Mouse (Mus musculus): ENCODE results near the gene Tctex1d1.

The Tctex1d1 gene

GRCm38 (mm10) chr4:102978440-102978839 lies at the start of gene Tctex1d1:
Tctex1d1 (plus strand) TSS chr4:102978606.
- peak; percentile 51 for DNase-seq (ENCODE audit: extremely low spot score, low spot score)

DNA sequence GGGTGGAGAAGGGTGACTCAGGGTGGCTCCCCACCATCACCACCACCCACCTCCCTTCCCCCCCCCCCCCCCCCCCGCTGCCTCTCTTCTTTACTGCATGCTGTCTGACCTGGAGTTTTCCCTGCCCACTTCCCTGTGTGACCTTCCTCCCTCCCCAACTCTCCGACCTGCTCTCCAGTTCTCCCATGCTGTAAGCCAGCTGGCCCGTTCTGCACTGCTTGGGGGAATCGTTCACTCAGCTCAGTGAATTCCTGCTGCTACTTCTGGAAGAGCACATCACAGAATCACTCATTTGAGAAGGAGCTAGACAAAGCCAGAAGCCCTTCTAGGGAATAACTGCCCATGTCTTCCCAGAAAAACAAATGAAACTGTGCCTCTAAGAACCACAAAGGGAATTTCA lies 48.9 kb upstream of the Tctex1d1 start:
- no peak for DNase-seq (ENCODE audit: extremely low spot score, low spot score)

DNA sequence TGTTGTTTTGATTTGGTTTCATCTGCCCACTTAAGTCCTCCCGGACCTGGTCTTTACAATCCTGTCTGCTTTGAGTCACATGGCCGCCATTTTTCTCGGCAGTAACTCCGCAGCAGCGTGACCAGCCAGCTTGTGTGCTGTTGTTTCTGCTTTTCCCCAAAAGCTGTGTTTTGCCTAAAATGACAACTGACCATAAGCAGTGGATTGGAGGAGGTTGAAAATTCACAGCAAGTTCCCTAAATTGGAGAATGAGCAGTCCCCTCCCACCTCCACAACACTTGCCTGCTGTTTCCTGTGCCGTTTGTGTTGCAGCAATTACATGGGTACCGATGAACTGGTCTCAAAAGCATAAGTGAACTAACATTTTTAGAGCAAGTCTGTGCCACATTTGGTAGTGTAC lies 47.7 kb upstream of the Tctex1d1 start:
- no peak for DNase-seq (ENCODE audit: extremely low spot score, low spot score)

DNA sequence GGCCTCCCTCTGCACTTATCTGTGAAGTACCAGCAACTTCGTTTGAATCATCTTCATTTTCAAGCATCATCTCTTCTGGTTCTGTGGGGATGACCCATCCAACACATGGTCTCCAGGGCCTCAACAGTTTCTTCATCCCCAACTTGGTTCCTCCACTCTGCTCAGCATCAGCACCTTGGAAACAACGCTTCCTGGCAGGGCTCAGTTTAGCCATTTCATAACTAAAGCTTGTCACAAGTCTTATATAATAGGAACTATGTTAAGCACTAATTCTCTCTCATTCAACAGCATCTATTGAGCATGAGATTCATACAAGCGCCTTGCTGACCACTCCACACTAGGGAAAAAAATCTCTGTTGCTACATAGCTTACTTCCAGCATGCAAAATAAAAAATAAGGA lies 38.1 kb upstream of the Tctex1d1 start:
- no peak for DNase-seq (ENCODE audit: extremely low spot score, low spot score)

GRCm38 (mm10) chr4:102940738-102941137 lies 37.7 kb upstream of the Tctex1d1 start:
- DNase-seq (ENCODE audit: extremely low spot score, low spot score) = no peak

DNA sequence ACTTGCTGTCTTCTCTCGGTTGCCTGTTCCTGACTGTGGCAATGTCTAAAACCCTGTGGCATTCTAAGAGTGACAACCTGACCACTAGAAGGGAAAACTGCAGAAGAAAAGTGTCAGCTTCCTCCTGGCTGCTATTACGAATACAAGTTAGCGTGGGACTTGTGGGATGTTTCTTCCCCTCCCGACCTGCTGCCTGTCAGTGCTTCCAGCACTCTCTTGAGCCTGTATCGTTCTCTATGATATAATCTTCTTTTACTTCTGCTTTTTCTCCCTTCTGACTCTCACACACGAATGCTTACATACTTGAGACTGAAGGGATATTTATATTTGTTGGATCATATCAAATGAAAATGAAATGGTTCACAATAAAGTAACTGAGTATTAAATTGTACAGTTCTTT lies 34.1 kb upstream of the Tctex1d1 start:
- no peak for DNase-seq (ENCODE audit: extremely low spot score, low spot score)

- no peak for DNase-seq (ENCODE audit: extremely low spot score, low spot score)
These were observed 25.9 kb upstream of the Tctex1d1 start for GRCm38 (mm10) chr4:102952476-102952875.

DNA sequence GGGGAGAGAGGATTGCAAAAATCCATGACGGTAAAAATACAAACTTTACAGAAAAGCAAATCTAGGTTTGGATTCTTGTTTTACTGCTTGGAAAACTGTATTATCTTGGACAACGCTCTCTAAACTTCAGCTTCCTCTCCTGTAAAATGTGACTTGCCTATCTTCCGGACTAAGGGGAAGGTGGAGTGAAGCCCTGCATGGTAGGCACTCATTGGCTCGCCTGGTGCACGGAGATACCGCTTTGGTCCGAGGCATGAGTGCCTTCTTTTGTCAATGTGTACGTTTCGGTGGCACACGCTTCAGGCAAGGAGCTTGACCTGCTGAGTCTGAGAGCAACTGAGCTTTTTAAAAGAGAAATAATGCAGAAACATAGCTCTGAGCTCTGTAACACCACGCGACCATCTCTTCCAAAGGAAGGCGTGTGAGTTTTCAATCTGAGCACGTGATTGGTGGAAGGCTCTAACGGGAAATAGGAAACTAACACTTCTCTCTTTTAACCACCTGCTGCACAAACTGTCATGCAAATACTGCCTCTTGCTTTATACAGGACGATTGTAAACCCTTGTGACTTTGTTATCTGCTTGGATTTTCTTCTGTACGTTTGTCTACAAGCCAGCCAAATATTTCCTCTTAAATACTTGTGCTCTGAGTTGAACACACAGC lies 23.0 kb upstream of the Tctex1d1 start:
- DNase-seq (ENCODE audit: extremely low spot score, low spot score) = no peak

DNA sequence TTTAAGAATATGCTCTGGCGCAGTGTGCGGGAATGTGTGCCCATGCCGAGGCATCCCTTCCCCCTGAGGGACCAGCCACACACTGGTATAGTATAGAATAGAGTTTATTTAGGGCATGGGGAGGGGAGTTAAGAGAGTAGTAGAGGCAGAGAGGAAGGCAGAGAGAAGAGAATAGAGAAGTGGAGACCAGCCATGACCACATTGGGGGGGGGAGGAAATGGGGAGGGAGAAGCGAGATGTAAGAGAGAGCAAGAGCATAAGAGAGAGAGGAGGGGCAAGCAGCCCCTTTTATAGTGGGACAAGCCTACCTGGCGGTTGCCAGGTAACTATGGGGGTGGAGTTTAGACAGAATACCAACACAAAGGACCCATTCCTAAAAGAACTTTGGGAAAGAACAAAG lies 19.0 kb upstream of the Tctex1d1 start:
- no peak for DNase-seq (ENCODE audit: extremely low spot score, low spot score)

DNA sequence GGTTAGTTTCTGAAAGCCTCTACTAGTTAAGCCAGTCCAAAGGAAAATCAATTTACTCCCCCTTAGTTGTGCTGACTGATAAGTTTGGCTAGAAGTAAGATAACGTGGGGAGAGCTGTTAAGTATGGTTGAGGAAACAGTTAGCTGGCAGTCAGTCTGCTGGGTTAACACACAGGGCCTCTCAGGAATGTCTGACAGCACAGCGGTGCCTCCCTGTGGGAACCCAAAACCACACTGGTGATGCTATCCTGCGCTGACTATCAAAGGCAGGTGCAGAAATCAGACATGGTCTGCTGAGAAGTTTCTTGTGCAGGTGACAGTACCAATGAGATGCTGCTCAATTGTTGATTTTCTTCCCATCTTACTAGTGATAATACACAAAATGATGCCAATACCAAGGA lies 14.2 kb upstream of the Tctex1d1 start:
- no peak for DNase-seq (ENCODE audit: extremely low spot score, low spot score)

DNA sequence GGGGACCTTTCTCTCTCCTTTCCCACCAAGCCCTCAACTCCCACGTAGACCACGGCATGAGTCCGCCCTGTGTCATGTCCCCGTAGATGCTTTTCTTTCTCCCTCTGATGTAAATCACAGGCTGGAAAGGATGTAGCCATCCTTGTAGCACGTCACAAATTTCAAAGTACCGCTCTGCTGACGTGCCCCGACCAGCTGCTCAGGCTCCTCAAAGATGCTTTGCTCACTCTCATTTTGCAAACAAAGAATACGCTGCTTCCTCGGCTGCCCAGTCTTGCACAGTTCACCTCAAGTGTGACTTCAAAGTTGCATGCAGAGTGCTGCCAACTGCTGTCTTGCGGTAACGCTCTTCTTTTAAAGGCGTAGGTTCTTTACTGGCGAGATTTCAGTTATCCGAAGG lies 10.6 kb upstream of the Tctex1d1 start:
- DNase-seq (ENCODE audit: extremely low spot score, low spot score) = no peak

DNA sequence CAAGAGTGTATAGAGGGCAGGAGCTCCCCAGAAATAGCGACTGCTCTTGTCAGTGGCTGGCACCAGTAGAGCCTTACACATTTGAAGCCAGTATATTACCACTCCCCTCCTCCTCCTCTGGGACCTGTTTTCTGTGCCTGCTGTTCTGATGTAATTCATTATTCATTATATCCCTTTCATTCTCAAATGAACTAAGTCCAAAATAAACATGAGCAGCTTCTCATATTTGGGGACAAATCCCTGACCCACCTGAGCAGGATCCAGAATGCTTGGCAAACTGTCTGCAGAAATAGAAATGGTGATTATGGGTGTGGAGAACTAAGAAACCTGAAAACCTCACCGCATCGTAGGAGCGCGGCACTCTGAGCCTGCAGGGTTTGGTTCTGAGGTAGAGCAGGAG lies 8.8 kb upstream of the Tctex1d1 start:
- no peak for DNase-seq (ENCODE audit: extremely low spot score, low spot score)

GRCm38 (mm10) chr4:102971159-102971558 lies 7.2 kb upstream of the Tctex1d1 start:
- DNase-seq (ENCODE audit: extremely low spot score, low spot score) = no peak

GRCm38 (mm10) chr4:102972071-102972470 lies 6.3 kb upstream of the Tctex1d1 start:
- no peak for DNase-seq (ENCODE audit: extremely low spot score, low spot score)

GRCm38 (mm10) chr4:102974172-102974571 lies 4.2 kb upstream of the Tctex1d1 start:
- no peak for DNase-seq (ENCODE audit: extremely low spot score, low spot score)

DNA sequence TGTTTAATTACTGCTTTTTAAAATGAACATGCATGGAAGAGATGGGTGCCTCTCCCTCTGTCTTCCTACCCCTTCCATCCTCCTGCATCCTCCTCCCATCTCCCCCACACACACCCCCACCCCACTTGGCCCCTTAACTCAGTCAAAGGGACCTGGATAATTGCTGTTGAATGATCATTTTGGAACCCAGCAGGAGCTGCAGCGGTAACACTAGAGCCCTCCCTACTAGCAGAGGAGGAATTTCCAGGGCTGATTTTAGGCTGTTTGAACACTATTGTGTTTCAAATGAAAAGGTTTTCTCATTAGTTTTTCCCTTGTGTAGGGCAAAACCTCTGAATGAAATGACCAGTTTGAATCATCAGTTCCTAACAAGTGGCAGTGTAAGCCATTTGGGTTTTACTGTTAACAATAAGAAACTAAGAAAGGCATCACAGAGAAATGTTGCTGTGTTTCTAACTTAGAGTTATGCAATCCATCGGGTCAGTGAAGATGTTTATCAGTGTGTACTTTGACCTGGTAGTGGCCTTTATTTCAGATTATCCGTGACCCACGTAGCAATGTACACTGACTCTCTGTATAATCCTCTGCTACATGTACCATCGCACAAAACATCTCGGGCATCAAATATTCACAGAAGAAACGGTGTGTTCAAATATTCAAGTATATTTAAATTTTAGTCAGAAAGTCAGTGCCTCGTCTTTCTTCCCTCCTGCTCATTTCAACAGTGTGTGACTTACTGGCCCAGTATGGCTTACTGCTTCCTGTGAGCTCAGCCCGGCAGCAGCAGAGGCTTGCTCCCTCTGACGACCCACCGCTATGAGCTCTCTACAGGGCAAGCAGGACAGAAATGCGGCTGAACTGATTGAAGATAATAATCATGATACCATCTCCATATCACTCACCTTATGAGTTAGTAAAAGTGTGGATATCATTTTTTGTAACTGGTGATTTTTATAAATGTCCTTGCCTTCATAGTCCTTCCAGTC lies 1.8 kb upstream of the Tctex1d1 start:
- no peak for DNase-seq (ENCODE audit: extremely low spot score, low spot score)

- DNase-seq (ENCODE audit: extremely low spot score, low spot score) = peak; percentile 29
These were observed 556 bp upstream of the Tctex1d1 start for GRCm38 (mm10) chr4:102977778-102978321.

DNA sequence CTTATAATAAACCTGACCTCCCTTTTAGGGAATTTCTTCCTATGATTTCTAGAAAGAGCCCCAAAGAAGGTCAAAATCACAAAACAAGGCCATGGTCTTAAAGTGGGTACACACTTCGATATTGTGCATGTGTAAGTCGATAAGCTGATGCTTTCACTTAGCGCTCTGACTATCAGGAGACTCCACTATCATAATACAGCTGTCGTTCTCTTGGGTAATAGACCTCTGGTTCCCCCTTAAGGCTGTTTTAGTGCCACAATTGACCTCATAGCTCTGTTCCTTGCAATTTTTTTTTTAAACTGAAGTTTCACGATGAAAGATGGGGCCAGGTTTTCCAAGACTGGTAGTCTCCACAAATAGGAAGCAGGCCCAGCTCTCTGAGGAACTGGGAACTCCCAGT lies 979 bp downstream of the Tctex1d1 start:
- no peak for DNase-seq (ENCODE audit: extremely low spot score, low spot score)

DNA sequence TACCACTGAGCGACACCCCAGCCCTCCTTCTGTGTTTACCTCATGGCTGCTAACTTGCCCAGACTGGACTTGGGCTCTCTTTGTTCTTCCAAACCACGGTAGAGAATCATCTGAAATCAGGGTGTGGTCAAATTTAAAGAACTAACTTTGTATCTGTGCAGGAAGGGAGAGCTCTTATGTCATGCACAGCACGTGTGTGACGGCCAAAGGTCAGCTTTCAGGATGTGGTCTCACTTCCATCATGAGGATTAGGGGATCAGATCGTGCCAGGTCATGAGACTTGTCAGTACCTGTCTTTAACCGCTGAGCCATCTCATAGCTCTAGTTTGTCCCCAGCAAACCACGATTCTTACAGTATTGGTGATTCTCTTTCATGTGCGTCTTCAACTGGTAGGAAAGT lies 3.3 kb downstream of the Tctex1d1 start:
- DNase-seq (ENCODE audit: extremely low spot score, low spot score) = no peak

DNA sequence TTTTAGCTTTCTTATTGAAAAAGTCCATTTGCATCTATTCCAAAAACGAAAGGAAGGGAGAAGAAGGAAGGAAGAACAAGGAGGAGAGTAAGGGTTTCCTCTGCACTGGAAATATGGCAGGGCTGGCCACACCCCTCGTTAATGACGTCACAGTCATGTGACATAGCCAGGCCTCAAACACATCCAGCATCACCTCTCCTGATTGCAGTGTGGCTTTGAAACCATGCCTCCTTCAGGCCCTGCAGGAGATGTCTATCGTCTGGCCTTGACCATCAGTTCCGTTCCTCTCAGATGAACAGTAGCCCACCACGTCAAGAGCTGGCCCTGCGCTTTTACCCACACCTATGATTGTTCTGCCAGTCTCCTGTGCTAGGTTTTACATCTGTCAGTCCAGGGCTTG lies 7.8 kb downstream of the Tctex1d1 start:
- no peak for DNase-seq (ENCODE audit: extremely low spot score, low spot score)

GRCm38 (mm10) chr4:102986917-102987316 lies 8.5 kb downstream of the Tctex1d1 start:
- peak; percentile 49 for DNase-seq (ENCODE audit: extremely low spot score, low spot score)

- no peak for DNase-seq (ENCODE audit: extremely low spot score, low spot score)
These were observed 8.9 kb downstream of the Tctex1d1 start for GRCm38 (mm10) chr4:102987325-102987724.
